Mouse (Mus musculus) liver, adult 2 months (tissue): ENCODE results near the gene Cnot11.

Experiments
- CTCF ChIP-seq: fragments of 200-500 bp; IDR thresholded peaks from 2 replicates; pipeline ENCODE4 v1.5.1; 2011; ENCODE audit warnings: low read depth, low read length, control low read depth
- POLR2A ChIP-seq: fragments of 200-500 bp; IDR thresholded peaks from 2 replicates; pipeline ENCODE4 v1.6.1; 2011; ENCODE audit warnings: low read length, control low read depth; ENCODE audit not compliant: insufficient read depth; ENCODE audit errors: extremely low read depth

DNA sequence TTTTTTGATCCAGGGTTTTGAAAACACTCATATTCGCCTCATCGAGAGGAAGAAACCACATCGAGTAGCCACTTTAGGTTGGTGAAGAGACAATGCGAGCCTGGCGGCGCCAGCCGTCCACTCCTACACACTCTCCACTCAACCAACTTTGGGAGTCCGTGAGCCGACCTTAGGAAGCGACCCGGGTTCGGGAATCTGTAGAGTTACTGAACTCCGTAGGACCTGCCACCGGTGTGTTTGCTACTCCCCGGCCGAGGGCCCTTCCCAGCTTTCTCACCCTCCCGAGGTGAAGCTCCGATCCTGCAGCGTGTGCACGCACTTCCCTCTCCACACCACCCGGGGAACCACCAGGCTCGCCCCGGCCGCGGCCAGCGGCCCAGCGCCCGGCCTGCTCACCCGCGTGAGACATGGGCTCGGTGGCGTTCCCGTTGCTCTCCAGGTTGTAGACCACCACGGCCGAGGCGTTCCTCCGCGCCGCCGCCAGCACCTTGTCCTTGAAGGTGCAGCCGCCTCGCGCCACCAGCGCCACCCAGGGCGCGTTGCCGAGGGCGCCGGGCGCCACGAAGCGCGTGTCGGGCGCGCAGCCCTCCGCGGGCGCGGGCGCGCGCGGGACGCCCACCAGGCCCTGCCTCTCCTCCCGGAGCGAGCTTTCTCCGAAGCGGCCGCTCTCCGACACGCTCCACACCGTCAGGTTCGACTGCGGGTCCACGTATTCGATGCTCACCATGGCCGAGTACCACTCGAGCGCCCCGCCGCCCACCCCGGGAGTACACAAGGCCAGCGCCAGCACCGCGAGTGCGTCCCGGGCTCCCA, 41.8 kb downstream of the Cnot11 start:
- TF ChIP-seq CTCF = peak; percentile 2; the same call in 1 of the 2 replicates
- no peak for TF ChIP-seq POLR2A
